Mouse (Mus musculus) cerebral cortex, adult 2 months (tissue): Measurements from ENCODE around the gene Serpine1.

ENCODE experiments used
- WGBS: fragments of 180-500 bp; shearing (Covaris S2); methylation state at CpG from one replicate; pipeline ENCODE4 v1.1.7; 2018; 5-methylcytosine and 5-hydroxymethylcytosine counted together

The Serpine1 gene

DNA sequence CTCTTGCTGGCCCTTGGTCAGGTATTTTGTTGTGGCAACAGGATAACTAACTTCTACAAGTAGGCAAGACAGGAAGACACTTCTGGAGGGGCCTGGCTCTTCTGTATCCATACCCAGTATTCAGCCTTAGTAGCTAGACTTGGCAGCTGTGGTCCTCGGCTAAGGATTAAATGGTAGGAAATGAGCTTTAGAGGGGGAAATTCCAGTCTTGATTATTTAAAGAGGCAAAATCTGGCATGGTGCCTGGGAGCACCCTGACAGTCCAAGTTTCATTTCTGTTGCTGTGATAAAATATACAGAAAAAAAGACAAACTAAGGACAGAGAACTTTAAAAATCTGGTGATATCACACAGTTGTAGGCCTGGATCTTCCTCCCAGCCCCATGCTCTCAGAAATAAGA, 24.0 kb upstream of the Serpine1 start:
- 11% methylated on average over 1 of the region's 1 CpGs for WGBS

DNA sequence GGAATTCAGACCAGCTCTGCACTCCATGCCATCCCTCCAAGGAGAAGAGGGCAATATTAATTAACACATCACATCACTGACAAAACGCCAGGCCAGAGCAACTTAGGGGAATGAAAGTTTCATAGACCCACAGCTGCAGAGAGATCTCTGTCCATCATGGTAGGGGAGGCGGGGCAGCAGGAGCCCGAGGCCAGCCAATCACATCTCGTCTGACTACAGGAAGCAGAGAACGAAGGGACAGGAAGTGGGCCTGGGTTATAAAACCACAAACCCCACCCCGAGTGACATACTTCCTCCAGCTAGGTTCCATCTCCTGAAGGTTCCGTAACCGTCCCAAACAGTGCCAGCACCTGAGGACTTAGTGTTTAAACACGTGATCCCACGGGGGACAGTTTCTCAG, 23.1 kb upstream of the Serpine1 start:
- WGBS: 84% methylated on average over 10 of the region's 10 CpGs

- 78% methylated on average over 9 of the region's 9 CpGs for WGBS
Observed at GRCm38 (mm10) chr5:137093720-137094119, 21.7 kb upstream of the Serpine1 start.

DNA sequence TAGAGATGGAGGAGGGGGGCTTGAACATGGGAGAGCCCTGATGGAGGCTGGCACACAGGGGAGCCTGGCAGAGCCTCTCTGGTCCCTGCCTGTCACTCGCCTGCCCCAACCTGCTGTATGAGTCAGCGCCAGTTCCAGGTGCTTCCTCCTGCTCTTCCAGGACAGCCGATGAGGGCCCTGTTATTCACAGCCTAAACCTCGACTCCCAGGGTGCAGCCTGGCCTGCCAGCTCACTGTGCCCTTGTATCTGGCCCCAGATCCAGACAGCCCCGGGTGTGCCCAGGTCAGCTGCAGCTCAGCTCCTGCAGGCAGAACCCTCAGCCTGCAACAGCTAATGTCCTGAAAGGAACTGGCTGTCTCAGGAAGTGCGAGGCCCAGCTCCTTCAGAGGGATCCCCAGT, 19.5 kb upstream of the Serpine1 start:
- 65% methylated on average over 6 of the region's 6 CpGs for WGBS

DNA sequence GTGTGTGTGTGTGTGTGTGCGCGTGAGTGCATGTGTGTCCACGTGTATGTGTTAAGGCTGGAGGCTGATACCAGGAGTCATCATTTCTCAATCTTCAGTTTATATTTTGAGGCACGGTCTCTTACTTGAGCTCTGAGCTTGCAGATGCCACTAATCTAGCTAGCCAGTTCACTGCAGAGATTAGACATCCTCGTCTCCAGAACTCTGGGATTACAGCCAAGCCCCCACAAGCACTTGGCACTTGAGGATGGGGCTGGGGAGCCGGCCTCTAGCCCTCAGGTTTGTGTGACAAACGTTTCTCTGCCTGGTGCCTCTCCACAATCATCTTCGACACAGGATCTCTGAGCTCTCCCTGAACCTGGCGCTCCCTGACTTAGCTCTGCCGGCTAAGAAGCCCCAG, 18.8 kb upstream of the Serpine1 start:
- 81% methylated on average over 10 of the region's 10 CpGs for WGBS

GRCm38 (mm10) chr5:137087410-137087809, 15.3 kb upstream of the Serpine1 start:
- WGBS: 73% methylated on average over 8 of the region's 8 CpGs

- WGBS: 92% methylated on average over 3 of the region's 3 CpGs
Observed at GRCm38 (mm10) chr5:137085731-137086130, 13.7 kb upstream of the Serpine1 start.

- 89% methylated on average over 6 of the region's 6 CpGs for WGBS
Observed at GRCm38 (mm10) chr5:137085021-137085420, 13.0 kb upstream of the Serpine1 start.

DNA sequence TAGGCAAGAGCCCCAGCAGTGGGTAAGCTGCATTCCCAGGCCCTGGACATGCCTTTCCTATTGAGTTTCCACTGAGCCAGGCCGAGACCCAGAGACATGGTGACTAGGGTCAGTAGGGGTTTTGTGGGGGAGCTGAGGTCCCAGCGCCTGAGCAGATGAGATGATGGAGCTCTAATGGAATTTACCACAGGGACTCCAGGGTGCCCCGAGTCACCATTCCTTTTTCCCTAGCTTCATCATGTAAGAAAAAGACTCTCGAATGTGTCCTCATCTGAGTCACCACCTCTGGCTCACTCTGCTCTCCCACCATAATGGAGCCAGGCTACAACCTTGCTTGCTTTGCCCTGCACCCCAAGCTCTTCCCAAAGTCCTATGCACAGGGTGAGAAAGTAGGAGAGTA, 11.0 kb upstream of the Serpine1 start:
- WGBS: 93% methylated on average over 4 of the region's 4 CpGs

GRCm38 (mm10) chr5:137079849-137080248, 7.8 kb upstream of the Serpine1 start:
- WGBS: 75% methylated on average over 5 of the region's 5 CpGs

DNA sequence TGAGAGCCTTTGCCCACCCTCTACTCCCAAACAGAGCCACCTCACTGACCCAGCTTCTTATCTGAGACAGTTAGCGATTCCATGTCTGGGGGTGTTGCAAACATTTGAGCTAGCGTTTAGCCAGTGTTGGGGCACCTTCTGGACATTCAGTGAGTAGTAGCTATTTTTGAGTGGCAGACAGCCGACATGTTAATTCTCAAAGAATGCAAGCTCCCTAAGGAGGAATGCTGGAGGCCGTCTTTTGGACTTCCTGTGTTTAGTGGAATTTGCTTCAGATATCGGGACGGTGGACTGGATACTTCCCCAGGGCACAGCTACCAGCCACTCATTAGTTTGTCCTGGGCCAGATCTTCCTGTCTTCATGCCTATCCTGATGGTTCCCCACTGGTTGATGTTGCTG, 6.5 kb upstream of the Serpine1 start:
- 64% methylated on average over 6 of the region's 6 CpGs for WGBS

- 80% methylated on average over 14 of the region's 14 CpGs for WGBS
Observed at GRCm38 (mm10) chr5:137078041-137078440, 6.0 kb upstream of the Serpine1 start.

GRCm38 (mm10) chr5:137077187-137077586, 5.1 kb upstream of the Serpine1 start:
- 80% methylated on average over 7 of the region's 7 CpGs for WGBS

DNA sequence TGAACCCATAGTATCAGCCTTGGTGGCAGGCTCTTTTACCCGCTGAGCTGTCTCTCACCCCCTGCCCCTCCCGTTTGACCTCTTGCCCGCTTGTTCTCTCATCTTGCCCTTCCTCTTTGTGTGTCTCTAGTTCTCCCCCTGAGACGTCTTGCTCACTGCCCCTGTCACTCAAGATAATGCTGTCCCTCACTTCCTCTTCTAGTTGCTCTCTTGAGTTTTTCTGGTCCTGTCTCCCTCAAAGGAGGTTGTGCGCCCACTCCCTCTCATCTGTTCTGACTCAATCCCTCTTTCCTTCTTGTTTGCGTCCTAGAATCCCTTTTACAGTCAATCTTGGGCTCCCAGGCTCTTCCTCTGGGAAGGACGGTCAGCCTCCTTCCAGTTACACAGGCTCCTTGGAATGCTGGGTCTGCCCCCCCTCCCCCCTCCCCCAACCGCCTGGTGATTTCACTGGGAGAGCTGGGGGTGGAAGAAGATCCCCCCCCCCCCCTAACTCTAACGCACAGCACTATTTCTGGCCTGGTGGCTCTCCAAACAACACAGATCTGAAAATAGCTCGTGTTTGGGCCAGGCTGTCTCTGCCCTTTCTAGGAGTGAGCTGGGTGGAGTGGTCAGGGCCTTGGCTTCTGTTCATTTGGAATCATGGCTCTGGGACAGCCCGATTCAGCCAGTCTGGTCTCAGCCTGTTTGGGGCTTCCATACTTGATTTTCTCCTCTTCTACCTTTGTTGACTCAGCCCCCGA, 4.3 kb upstream of the Serpine1 start:
- 42% methylated on average over 12 of the region's 12 CpGs for WGBS

- 72% methylated on average over 6 of the region's 6 CpGs for WGBS
Observed at GRCm38 (mm10) chr5:137075726-137076125, 3.7 kb upstream of the Serpine1 start.

DNA sequence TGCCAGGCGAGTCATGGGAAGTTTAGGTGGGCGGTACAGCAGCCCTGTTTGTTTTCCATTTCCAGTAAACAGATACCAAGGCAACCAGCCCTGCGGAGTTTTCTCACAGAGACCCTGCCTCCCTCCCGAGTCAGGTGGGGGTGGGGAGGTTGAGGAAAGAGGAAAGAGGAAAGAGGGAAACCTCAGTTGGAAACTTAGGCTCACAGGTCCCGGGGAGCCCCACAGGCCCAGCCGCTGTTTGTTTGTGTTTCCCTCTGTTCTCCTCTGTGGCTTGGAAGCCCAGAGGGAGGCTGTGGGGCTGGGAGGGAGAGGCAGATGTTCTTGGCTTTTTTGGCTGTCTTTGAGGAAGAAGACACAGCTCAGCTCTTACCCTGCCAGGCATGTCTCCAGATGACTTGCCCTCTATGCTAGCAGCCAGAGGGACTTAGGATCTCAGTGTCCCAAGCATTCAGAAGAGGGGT, 2.2 kb upstream of the Serpine1 start:
- 36% methylated on average over 6 of the region's 6 CpGs for WGBS

DNA sequence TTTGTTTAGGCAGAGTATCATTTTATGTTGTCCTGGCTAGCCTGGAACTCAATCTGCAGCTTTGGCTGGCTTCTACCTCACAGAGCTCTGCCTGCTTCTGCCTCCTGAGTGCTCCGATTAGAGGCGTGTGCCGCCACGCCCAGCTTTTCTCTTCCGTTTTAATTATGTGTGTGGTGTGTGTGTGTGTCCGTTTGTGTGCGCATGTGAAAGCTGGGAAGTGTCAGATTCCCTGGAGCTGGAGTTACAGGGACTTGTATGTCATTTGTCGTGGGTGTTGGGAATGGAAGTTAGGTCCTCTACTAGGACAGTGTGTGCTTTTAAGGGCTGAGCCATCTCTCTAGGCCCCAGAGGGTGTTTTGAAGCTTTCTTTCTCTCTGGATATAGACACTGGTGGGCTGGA, 1.1 kb upstream of the Serpine1 start:
- 91% methylated on average over 8 of the region's 8 CpGs for WGBS

GRCm38 (mm10) chr5:137070881-137071605, 1.0 kb downstream of the Serpine1 start:
- 89% methylated on average over 19 of the region's 19 CpGs for WGBS

- 82% methylated on average over 4 of the region's 4 CpGs for WGBS
Observed at GRCm38 (mm10) chr5:137068711-137069110, 3.4 kb downstream of the Serpine1 start.

DNA sequence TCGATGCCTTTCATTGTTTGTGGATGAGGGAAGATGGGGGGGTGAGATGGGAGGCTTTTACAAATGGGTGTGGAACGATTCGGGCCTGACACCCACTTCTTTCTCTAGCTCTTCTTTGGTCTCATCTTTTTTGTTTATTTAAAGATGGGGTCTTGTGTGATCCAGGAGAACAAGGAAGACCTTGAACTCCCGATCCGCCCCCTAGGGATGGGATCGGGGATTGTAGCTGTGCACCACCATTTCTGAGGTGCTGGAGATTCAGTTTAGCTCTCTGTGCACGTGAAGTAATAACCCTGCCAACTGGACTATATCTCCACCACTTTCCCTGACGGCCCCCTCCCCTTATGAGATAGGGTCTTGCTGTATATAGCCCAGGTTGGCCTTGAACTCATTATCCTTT, 6.1 kb downstream of the Serpine1 start:
- WGBS: 71% methylated on average over 8 of the region's 8 CpGs

GRCm38 (mm10) chr5:137065454-137065853, 6.6 kb downstream of the Serpine1 start:
- 59% methylated on average over 6 of the region's 6 CpGs for WGBS

- WGBS: 81% methylated on average over 5 of the region's 5 CpGs
Observed at GRCm38 (mm10) chr5:137062601-137063000, 9.5 kb downstream of the Serpine1 start.

DNA sequence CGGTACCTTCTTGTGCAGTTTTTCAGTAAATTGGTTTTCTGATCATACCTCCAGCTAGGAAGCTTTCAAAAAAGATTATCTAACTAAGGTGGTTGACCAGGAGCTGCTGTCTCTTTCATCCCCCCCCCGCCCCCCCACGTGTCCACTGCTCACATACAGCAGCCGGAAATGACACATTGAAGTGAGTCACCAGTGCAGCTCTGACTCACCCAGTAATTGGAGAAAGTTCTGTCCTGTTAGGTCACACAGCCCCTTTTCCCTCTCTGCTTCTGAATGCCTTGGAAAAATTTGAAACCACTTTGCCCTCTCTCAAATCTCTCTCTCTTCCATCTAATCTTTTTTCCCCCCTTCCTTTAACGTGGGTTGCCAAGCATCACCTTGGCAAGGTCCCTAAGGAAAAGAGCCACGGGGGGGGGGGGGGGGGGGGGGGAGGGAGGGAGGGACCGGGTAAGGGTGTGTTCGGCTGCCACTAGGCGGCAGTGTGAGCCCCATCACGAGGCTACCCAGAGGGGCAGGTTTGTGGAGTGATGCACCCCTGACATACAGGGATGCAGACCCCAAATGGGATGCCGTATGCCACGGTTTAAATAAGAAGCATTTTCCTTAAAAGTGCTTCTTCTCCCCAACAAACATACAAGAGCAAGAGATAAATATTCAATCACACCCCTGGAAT, 10.1 kb downstream of the Serpine1 start:
- 16% methylated on average over 11 of the region's 12 CpGs for WGBS
